Mouse (Mus musculus): ENCODE measurements around the gene Trim50.

GRCm38 (mm10) chr5:135306321-135306965 is 46.7 kb upstream of the Trim50 start:
- TF ChIP-seq CTCF (IDR thresholded peaks at IDR 0.05; ENCODE audit: low read depth, low read length) (no peak), POLR2A (IDR thresholded peaks at IDR 0.05; ENCODE audit: extremely low read depth, insufficient read depth, low read length) (no peak)
